Mouse (Mus musculus) embryo, embryonic 11.5 days (tissue): ENCODE data around the gene Wnk1.

ENCODE experiments used
- DNase-seq: peaks from one replicate; pipeline ENCODE4 v3.0.0-alpha.2; 2012; ENCODE audit warnings: low read depth, low spot score

Wnk1 gene

DNA sequence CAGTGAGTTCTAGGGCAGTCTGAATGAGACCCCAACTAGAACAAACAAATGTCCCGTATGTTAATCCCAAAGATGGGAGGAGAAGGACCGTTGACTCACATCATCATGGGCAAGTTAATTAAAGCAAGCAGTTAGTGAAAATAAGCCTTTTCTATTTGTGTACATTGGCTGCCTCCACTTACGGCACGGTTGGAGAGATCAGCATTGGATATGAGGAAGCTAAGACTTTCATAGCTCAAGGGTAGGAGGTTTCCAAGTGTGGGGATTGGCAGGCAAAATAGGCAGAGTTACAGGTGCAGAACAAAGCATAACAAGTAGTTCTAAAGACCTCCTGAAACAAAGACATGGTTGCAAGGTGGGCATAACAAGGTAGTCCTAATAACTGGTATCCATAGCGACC is 133.0 kb downstream of the Wnk1 start:
- no peak for DNase-seq

DNA sequence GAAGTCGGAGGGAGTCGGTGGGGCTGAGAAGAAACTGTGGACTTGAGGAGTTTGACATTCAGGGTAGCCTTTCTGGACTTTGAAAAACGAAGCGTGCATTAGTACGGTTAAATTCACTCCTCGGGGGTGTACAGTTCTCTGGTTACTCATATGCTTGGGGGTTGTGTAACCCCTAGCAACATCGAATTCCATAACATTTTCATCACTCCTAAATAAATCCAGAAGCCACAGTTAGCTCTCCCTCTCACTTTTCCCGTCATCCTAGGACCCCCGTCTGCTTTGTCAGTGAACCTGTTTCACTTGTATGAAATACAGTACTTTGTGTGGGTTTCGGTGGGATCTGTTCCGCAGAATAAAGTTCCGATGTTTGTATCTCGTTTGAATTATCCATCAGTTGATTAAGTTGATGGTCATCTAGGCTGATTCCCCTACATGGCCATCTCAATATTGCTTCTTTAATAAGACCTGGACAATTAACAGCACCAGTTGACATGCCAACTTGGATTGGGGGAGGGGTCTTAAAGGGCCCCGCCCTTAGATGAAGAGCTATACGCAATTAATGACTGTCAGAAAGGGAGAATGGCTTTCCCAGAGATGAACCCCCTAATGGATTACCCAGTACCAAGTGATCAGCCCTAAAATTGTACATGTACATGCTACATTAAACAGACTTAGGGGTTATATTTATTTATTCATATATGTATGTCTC is 135.2 kb downstream of the Wnk1 start:
- DNase-seq: no peak

DNA sequence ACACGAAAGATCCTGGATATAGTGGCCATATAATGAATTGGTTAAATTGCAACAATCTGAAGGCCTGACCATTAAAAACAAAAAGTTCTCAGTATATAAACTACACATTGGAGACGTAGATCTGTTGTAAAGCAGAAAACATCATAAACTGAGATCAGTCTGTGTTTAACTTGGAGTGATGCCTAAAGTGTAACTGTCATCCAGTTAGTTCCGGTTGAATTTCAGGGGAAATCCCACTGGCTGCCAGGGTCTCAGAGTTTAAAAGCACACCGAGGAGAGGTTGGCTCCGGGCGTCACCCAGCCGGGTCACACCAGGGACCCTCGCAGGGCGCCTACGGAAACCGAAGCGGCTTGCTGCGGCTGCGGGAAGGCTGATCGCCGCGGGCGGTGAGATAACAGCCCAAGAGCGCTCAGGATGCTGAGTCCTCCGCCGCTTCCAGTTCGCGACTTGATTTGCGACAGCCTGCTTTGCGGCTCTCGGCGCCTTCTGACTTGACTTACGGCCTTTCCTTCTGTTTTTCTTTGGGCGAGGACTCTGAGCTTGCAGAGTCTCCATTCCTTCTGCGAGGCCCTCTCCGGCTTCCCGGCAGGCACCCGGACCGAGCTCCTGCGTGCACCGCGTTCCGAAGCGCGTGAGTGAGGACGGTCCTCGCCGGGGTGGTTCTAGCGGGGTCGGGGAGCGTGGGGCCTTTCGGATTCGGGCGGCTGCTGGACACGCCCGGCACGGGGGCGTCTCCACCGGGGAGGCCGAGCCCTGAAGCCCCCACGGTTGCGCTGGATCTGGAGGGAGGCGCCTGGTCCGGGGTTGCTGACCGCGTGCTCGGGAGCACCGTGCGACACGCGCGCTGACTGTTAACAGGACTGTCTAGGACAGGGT is 136.0 kb downstream of the Wnk1 start, which contains the start of gene Rad52:
TSS of gene Rad52 (plus strand) at position 495 of the 877 bp plus-strand sequence.
- DNase-seq: peak; percentile 78

DNA sequence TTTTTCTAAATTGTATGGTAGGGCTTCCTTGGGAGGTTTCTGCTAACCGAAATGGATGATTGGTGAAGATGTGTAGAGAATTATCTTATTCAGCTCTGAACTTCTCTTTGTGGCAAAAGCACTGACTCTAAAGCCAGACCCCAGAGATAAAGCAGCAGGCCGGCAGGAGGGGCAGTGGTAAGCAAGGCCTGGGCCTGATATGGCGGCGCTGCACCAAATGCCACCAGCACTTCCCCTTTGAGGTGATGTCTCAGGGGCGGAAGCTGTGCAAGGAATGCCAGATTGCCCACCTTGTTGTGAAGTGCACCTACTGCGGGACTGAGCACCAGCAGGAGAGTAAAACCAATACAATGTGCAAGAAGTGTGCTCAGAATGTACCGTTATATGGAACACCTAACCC is 145.8 kb downstream of the Wnk1 start:
- DNase-seq: no peak

DNA sequence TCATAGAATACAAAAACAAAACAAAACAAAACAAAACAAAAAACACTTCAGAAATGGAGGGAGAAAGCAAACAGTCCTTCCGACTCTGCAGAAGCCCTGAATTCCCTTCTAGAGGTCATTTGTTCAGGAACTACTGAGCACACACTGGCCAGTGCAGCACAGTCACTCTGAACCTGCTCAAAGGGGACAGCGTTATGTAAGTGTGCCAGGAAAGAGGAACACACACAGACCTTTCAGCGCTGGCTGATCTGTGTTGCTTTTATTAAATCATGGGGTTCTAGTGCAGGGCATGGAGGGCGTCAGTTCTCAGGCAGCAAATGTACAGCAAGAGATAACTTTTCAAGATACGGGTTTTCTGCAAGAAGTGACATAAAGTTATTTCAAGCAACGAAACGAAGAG is 155.3 kb downstream of the Wnk1 start:
- no peak for DNase-seq
